Mouse (Mus musculus) kidney, postnatal 4 days (tissue): ENCODE measurements at regions not wholly inside any gene's neighbourhood (a gene's known extent, or its start where the extent isn't known, plus 50 kb on each side); places are given as distances from the start of the nearest gene placed in this dataset.
A peak's percentile ranks its signal among the peaks of the same experiment; 100 is the strongest.

Experiments used
- DNase-seq, 2 experiments: peaks; one replicate each; pipeline ENCODE4 v3.0.0; 2021; ENCODE audit warnings: mixed read lengths in 2 of 2

- no peak for DNase-seq
These were observed 274.7 kb upstream of the Ddx18 start for GRCm38 (mm10) chr1:121842381-121843075.

- peak; percentile 1 to 4 for DNase-seq
These were observed 265.8 kb upstream of the Ddx18 start for GRCm38 (mm10) chr1:121833559-121833958.

- peak; percentile 24 to 29 for DNase-seq
These were observed 262.5 kb upstream of the Ddx18 start for GRCm38 (mm10) chr1:121830242-121830641.

- no peak for DNase-seq
These were observed 255.2 kb upstream of the Ddx18 start for GRCm38 (mm10) chr1:121822950-121823349.

GRCm38 (mm10) chr1:121803338-121803737 is 235.5 kb upstream of the Ddx18 start:
- DNase-seq = peak in 1 of 2 experiments; percentile 2

GRCm38 (mm10) chr1:121802476-121802875 is 234.7 kb upstream of the Ddx18 start:
- no peak for DNase-seq

- DNase-seq = no peak
These were observed 230.7 kb upstream of the Ddx18 start for GRCm38 (mm10) chr1:121798502-121798901.

- no peak for DNase-seq
These were observed 227.4 kb upstream of the Ddx18 start for GRCm38 (mm10) chr1:121795024-121795786.

- no peak for DNase-seq
These were observed 217.8 kb upstream of the Ddx18 start for GRCm38 (mm10) chr1:121785631-121786030.

- no peak for DNase-seq
These were observed 206.2 kb upstream of the Ddx18 start for GRCm38 (mm10) chr1:121773988-121774387.

GRCm38 (mm10) chr1:121771444-121771843 is 203.7 kb upstream of the Ddx18 start:
- no peak for DNase-seq

GRCm38 (mm10) chr1:121770936-121771335 is 203.1 kb upstream of the Ddx18 start:
- no peak for DNase-seq

- no peak for DNase-seq
These were observed 192.3 kb upstream of the Ddx18 start for GRCm38 (mm10) chr1:121760086-121760485.

GRCm38 (mm10) chr1:121745181-121745580 is 177.4 kb upstream of the Ddx18 start:
- no peak for DNase-seq

- DNase-seq = no peak
These were observed 167.4 kb upstream of the Ddx18 start for GRCm38 (mm10) chr1:121735113-121735719.

- no peak for DNase-seq
These were observed 166.8 kb upstream of the Ddx18 start for GRCm38 (mm10) chr1:121734456-121735112.

GRCm38 (mm10) chr1:121709317-121709860 is 141.6 kb upstream of the Ddx18 start:
- DNase-seq = no peak

GRCm38 (mm10) chr1:121708301-121708700 is 140.5 kb upstream of the Ddx18 start:
- DNase-seq = peak; percentile 11 to 18

GRCm38 (mm10) chr1:121701826-121702225 is 134.0 kb upstream of the Ddx18 start:
- no peak for DNase-seq

GRCm38 (mm10) chr1:121653901-121654300 is 86.1 kb upstream of the Ddx18 start:
- DNase-seq = no peak

- no peak for DNase-seq
These were observed 82.3 kb upstream of the Ddx18 start for GRCm38 (mm10) chr1:121650071-121650470.

- DNase-seq = no peak
These were observed 63.7 kb upstream of the Ddx18 start for GRCm38 (mm10) chr1:121631466-121631865.

- no peak for DNase-seq
These were observed 52.5 kb upstream of the Ddx18 start for GRCm38 (mm10) chr1:121620262-121620661.
